Mouse (Mus musculus) midbrain, postnatal 0 days (tissue): ENCODE results near the gene Tspan11. TPM values are rescaled to one million over a fixed set of nuclear protein-coding genes. Genes with fewer than 3 reads are reported as not detected.

Experiments
- ATAC-seq: fragments of 200-750 bp; cut with Nextera tagmentation; 2 replicates; pipeline ENCODE4 v1.8.0; 2017; ENCODE audit warnings: moderate number of reproducible peaks, mild to moderate bottlenecking, moderate TSS enrichment, moderate library complexity; ENCODE audit not compliant: low FRiP score
- DNase-seq: peaks from one replicate; pipeline ENCODE4 v3.0.0-alpha.2; 2015; ENCODE audit warnings: low spot score
- H3K27ac ChIP-seq: fragments of 300-500 bp; sonication (generic); 2 replicates; pipeline ENCODE4 v1.5.1; 2014; ENCODE audit warnings: low read depth, mild to moderate bottlenecking, low read length, mixed read lengths
- H3K27me3 ChIP-seq: fragments of 300-500 bp; sonication (generic); 2 replicates; pipeline ENCODE4 v1.6.1; 2014; ENCODE audit warnings: low read length, control low read depth, mixed read lengths; ENCODE audit not compliant: insufficient read depth
- H3K36me3 ChIP-seq: fragments of 300-500 bp; sonication (generic); 2 replicates; pipeline ENCODE4 v1.6.1; 2014; ENCODE audit warnings: low read length, control low read depth, mixed read lengths; ENCODE audit not compliant: insufficient read depth
- H3K4me1 ChIP-seq: fragments of 300-500 bp; sonication (generic); 2 replicates; pipeline ENCODE4 v1.6.1; 2014; ENCODE audit warnings: mild to moderate bottlenecking, control low read depth, antibody characterized with exemption, low read length, mixed read lengths; ENCODE audit not compliant: insufficient read depth
- H3K4me2 ChIP-seq: fragments of 300-500 bp; sonication (generic); 2 replicates; pipeline ENCODE4 v1.6.1; 2014; ENCODE audit warnings: low read depth, mild to moderate bottlenecking, low read length, mixed read lengths; ENCODE audit not compliant: poor library complexity, severe bottlenecking
- H3K4me3 ChIP-seq: fragments of 300-500 bp; sonication (generic); 2 replicates; pipeline ENCODE4 v1.5.1; 2014; ENCODE audit warnings: low read depth, mild to moderate bottlenecking, low read length, moderate library complexity
- H3K9ac ChIP-seq: fragments of 300-500 bp; sonication (generic); replicated peaks from 2 replicates; pipeline ENCODE4 v1.6.1; 2014; ENCODE audit warnings: mild to moderate bottlenecking, low read length, moderate library complexity, mixed read lengths; ENCODE audit not compliant: poor library complexity, severe bottlenecking
- H3K9me3 ChIP-seq: fragments of 300-500 bp; sonication (generic); 2 replicates; pipeline ENCODE4 v1.6.1; 2016; ENCODE audit warnings: low read length, control low read depth
- CTCF ChIP-seq: IDR thresholded peaks from 2 replicates; pipeline ENCODE4 v1.5.1; 2016; ENCODE audit warnings: antibody characterized with exemption, mild to moderate bottlenecking
- WGBS: fragments of 180-500 bp; shearing (Covaris S2); extraction: QIAGEN DNeasy Blood & Tissue Kit; methylation state at CpG from one replicate; pipeline ENCODE4 v1.1.7; 2014; 5-methylcytosine and 5-hydroxymethylcytosine counted together
- polyA plus RNA-seq: library from polyadenylated mRNA; unstranded; fragments of >200 nt; fragmentation: Nextera tagmentation; extraction: Ambion mirVana; gene quantifications from 2 replicates; pipeline ENCODE4 v1.2.1, GENCODE M21; 2015
- total RNA-seq: library from RNA; depleted of rRNA; stranded (reverse); fragments of >200 nt; gene quantifications from 2 replicates; pipeline ENCODE4 v1.2.3, GENCODE M21; 2014

Gene Tspan11
- total and polyA plus RNA-seq, 2 experiments from 2014 or later: 3.0 to 5.0 TPM

- peaks cover 8% of the 10 kb centered on the region; the same call in 1 of the 2 replicates for H3K4me1 ChIP-seq
- 75% methylated on average over 3 of the region's 3 CpGs for WGBS
- ATAC-seq: no peak
- H3K36me3 ChIP-seq: no peaks in the 10 kb centered on the region
- no peak overlapping the region for H3K9ac ChIP-seq
- no peaks in the 10 kb centered on the region for H3K9me3 ChIP-seq
- peak overlapping the region; percentile 69 for H3K4me2 ChIP-seq
- TF ChIP-seq CTCF: no peak
- no peak overlapping the region for H3K27ac ChIP-seq
- no peaks in the 10 kb centered on the region for H3K27me3 ChIP-seq
- no peak overlapping the region for H3K4me3 ChIP-seq
- DNase-seq: no peak
These were observed 1.2 kb downstream of the Tspan11 start for GRCm38 (mm10) chr6:127888581-127888980.

- ATAC-seq: no peak
- Histone ChIP-seq H3K9me3 (no peaks in the 10 kb centered on the region), H3K9ac (no peak overlapping the region), H3K27me3 (no peaks in the 10 kb centered on the region), H3K36me3 (no peaks in the 10 kb centered on the region), H3K4me1 (no peaks in the 10 kb centered on the region), H3K4me2 (no peak overlapping the region), H3K4me3 (no peak overlapping the region), H3K27ac (no peak overlapping the region)
- TF ChIP-seq CTCF: no peak
- no peak for DNase-seq
- 47% methylated on average over 6 of the region's 6 CpGs for WGBS
These were observed 6.2 kb downstream of the Tspan11 start for GRCm38 (mm10) chr6:127893611-127894010.

GRCm38 (mm10) chr6:127894999-127895398 is 7.6 kb downstream of the Tspan11 start:
- Histone ChIP-seq H3K36me3 (no peaks in the 10 kb centered on the region), H3K27me3 (no peaks in the 10 kb centered on the region), H3K9me3 (no peaks in the 10 kb centered on the region), H3K4me2 (no peak overlapping the region), H3K4me3 (no peak overlapping the region), H3K4me1 (no peaks in the 10 kb centered on the region), H3K27ac (no peak overlapping the region), H3K9ac (no peak overlapping the region)
- TF ChIP-seq CTCF: no peak
- ATAC-seq: no peak
- DNase-seq: no peak
- WGBS: 40% methylated on average over 6 of the region's 6 CpGs

GRCm38 (mm10) chr6:127896425-127896824 is 9.0 kb downstream of the Tspan11 start:
- DNase-seq (no peak), ATAC-seq (no peak)
- no peaks in the 10 kb centered on the region for H3K27me3 ChIP-seq
- H3K4me2 ChIP-seq: no peak overlapping the region
- 82% methylated on average over 3 of the region's 3 CpGs for WGBS
- H3K27ac ChIP-seq: no peak overlapping the region
- no peak overlapping the region for H3K9ac ChIP-seq
- no peaks in the 10 kb centered on the region for H3K4me1 ChIP-seq
- H3K9me3 ChIP-seq: no peaks in the 10 kb centered on the region
- H3K36me3 ChIP-seq: no peaks in the 10 kb centered on the region
- no peak for TF ChIP-seq CTCF
- H3K4me3 ChIP-seq: no peak overlapping the region

DNA sequence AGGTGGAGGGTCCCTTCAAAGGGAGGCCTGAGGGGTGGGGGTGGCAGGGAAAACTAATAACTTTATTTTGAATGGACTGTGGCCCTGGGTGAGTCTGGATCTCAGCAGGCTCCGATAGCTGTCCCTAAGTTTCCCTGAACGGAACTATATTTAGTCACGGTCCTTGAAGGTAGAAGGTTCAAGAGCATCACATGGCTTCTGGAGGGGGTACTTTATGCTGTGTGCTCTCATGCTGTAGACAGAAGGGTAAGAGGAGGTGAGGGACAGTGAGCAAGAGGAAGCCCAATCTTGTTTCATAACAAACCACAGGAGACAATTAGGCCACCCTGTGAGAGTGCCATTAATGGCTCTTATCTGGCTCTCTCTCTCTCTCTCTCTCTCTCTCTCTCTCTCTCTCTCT is 10.0 kb downstream of the Tspan11 start:
- Histone ChIP-seq H3K9me3 (no peaks in the 10 kb centered on the region), H3K4me3 (no peak overlapping the region), H3K4me2 (no peak overlapping the region), H3K4me1 (no peaks in the 10 kb centered on the region), H3K9ac (no peak overlapping the region), H3K27ac (no peak overlapping the region), H3K27me3 (no peaks in the 10 kb centered on the region), H3K36me3 (no peaks in the 10 kb centered on the region)
- 85% methylated on average over 3 of the region's 3 CpGs for WGBS
- ATAC-seq: no peak
- TF ChIP-seq CTCF: no peak
- DNase-seq: no peak

GRCm38 (mm10) chr6:127900062-127900461 is 12.7 kb downstream of the Tspan11 start:
- Histone ChIP-seq H3K36me3 (no peaks in the 10 kb centered on the region), H3K9ac (no peak overlapping the region), H3K9me3 (no peaks in the 10 kb centered on the region), H3K4me1 (no peaks in the 10 kb centered on the region), H3K4me2 (no peak overlapping the region), H3K27ac (no peak overlapping the region), H3K4me3 (no peak overlapping the region), H3K27me3 (no peaks in the 10 kb centered on the region)
- no peak for TF ChIP-seq CTCF
- no peak for DNase-seq
- WGBS: 93% methylated on average over 6 of the region's 6 CpGs
- ATAC-seq: no peak
